Mouse (Mus musculus): Measurements from ENCODE around the gene Eefsec.

DNA sequence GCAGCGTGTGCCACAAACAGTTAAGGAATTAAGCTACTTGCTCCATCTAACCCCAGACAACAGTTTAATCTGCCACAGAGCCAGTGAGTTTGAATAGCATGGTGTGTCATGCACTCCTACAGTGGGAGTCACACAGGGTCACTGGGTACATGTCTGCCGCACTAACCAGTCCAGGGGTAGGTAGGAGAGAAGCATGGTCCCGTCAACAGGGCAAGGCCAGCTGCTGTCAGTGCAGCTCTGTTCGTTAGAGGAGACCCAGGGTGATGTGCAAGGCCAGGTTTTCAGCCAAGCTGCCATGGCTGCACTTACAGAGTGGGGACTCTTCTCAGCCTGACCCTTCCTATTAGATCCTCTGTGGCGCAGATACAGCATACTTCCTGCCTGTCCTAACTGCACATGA, 125.1 kb downstream of the Eefsec start:
- TF ChIP-seq CTCF (IDR thresholded peaks at IDR 0.05; ENCODE audit: borderline replicate concordance, extremely low read depth, insufficient read depth, insufficient read length) (no peak), POLR2A (IDR thresholded peaks at IDR 0.05; ENCODE audit: borderline replicate concordance, extremely low read depth, insufficient read depth, insufficient read length, poor library complexity, severe bottlenecking) (no peak)
